Mouse (Mus musculus): ENCODE measurements around the gene Nucks1.

GRCm38 (mm10) chr1:131961004-131961403 lies 50.7 kb downstream of the Nucks1 start:
- TF ChIP-seq CTCF (IDR thresholded peaks at IDR 0.05; ENCODE audit: extremely low read depth, insufficient read length, insufficient replicate concordance, low read depth, low read length) = no peak
- no peak for TF ChIP-seq POLR2A (IDR thresholded peaks at IDR 0.05; ENCODE audit: low read depth, low read length)
